Mouse (Mus musculus): ENCODE measurements around the gene Agbl1. TPM values are rescaled to one million over a fixed set of nuclear protein-coding genes. Genes with fewer than 3 reads are reported as not detected.

The Agbl1 gene
- polyA plus RNA-seq, 1 experiment from 2014 or later, result 0.16 TPM

DNA sequence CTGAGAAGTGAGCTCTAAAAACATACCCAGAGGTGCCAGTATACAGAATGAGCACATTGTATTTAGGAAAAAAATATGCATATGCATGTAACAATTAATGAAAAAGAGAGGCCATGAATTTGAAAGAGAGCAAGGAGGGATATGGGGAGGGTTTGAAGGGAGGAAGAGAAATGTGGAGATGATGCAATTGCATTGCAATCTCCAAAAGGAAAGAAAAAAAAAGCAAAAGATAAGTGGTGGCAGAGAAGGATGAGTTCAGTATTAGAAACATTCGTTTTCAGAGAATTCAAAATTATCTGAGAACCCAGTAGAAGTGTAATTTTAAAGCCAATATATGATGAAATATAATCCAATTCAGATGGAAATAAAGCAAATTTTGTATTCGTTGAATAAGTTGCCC, 236.7 kb downstream of the Agbl1 start:
- Histone ChIP-seq H3K36me3 (ENCODE audit: control insufficient read depth, insufficient read depth, low read length) (no peaks in the 10 kb centered on the region), H3K27ac (replicated peaks; ENCODE audit: low read depth, low read length) (no peak overlapping the region), H3K4me2 (ENCODE audit: low read length) (no peak overlapping the region), H3K27me3 (ENCODE audit: control insufficient read depth, insufficient read depth, low read length) (no peaks in the 10 kb centered on the region), H3K4me1 (ENCODE audit: control insufficient read depth, insufficient read depth, low read length) (no peaks in the 10 kb centered on the region), H3K9me3 (ENCODE audit: control insufficient read depth, low read length) (no peaks in the 10 kb centered on the region), H3K4me3 (replicated peaks; ENCODE audit: low read depth, low read length) (no peak overlapping the region), H3K9ac (replicated peaks; ENCODE audit: low read length) (no peak overlapping the region)
- DNase-seq, result no peak
- 86% methylated on average over 2 of the region's 2 CpGs for WGBS
- ATAC-seq (ENCODE audit: low FRiP score, low TSS enrichment), result no peak

DNA sequence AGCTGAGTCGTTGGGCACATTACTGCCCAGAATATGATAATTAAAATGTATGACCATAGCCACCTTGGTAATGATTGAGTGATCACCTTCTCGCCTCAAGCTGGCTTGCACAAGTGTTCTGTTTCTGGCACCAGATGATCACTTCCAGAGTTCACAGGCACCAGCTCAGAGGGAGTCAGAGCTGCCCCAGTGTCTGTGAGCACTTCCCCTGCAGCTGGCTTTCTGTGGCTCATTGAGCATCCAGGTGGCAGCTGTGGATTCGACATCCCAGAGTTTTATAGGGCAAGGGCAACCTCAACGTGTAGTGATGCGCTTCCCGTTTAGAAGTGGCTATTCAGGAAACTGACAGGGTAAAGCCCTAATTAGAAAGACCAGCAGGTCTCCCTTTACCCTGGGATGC, 244.5 kb downstream of the Agbl1 start:
- no peaks in the 10 kb centered on the region for H3K27me3 ChIP-seq (ENCODE audit: control insufficient read depth, insufficient read depth, low read length)
- H3K4me3 ChIP-seq (replicated peaks; ENCODE audit: low read depth, low read length), result no peak overlapping the region
- no peaks in the 10 kb centered on the region for H3K9me3 ChIP-seq (ENCODE audit: control insufficient read depth, low read length)
- H3K4me2 ChIP-seq (ENCODE audit: low read length), result no peak overlapping the region
- WGBS, result 18% methylated on average over 6 of the region's 6 CpGs
- ATAC-seq (ENCODE audit: low FRiP score, low TSS enrichment) (no peak), DNase-seq (peak; percentile 27)
- no peak overlapping the region for H3K9ac ChIP-seq (replicated peaks; ENCODE audit: low read length)
- no peaks in the 10 kb centered on the region for H3K4me1 ChIP-seq (ENCODE audit: control insufficient read depth, insufficient read depth, low read length)
- H3K27ac ChIP-seq (replicated peaks; ENCODE audit: low read depth, low read length), result no peak overlapping the region
- no peaks in the 10 kb centered on the region for H3K36me3 ChIP-seq (ENCODE audit: control insufficient read depth, insufficient read depth, low read length)

DNA sequence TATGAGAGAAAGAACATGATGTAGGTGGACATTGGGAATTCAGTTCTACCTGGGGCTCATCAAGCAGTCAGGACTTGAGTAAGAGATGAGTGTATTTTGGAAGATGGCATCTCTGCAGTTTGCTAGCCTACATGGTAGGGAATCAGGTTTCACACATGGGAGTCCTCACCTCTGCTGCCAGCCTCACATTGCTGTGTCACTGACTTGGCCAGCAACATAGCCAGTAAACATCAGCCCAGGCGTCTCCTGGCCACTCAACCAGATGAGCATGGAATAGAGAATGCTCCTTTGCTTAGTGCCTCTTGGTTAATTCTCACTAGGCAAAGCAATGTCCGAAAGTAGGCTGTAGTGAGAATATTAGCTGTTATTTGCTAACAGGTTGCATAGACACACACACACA, 255.9 kb downstream of the Agbl1 start:
- H3K36me3 ChIP-seq (ENCODE audit: control insufficient read depth, insufficient read depth, low read length), result no peaks in the 10 kb centered on the region
- no peaks in the 10 kb centered on the region for H3K4me1 ChIP-seq (ENCODE audit: control insufficient read depth, insufficient read depth, low read length)
- no peak overlapping the region for H3K9ac ChIP-seq (replicated peaks; ENCODE audit: low read length)
- no peaks in the 10 kb centered on the region for H3K27me3 ChIP-seq (ENCODE audit: control insufficient read depth, insufficient read depth, low read length)
- no peaks in the 10 kb centered on the region for H3K9me3 ChIP-seq (ENCODE audit: control insufficient read depth, low read length)
- no peak overlapping the region for H3K4me3 ChIP-seq (replicated peaks; ENCODE audit: low read depth, low read length)
- H3K4me2 ChIP-seq (ENCODE audit: low read length), result no peak overlapping the region
- 92% methylated on average over 2 of the region's 2 CpGs for WGBS
- DNase-seq (no peak), ATAC-seq (ENCODE audit: low FRiP score, low TSS enrichment) (no peak)
- H3K27ac ChIP-seq (replicated peaks; ENCODE audit: low read depth, low read length), result no peak overlapping the region

DNA sequence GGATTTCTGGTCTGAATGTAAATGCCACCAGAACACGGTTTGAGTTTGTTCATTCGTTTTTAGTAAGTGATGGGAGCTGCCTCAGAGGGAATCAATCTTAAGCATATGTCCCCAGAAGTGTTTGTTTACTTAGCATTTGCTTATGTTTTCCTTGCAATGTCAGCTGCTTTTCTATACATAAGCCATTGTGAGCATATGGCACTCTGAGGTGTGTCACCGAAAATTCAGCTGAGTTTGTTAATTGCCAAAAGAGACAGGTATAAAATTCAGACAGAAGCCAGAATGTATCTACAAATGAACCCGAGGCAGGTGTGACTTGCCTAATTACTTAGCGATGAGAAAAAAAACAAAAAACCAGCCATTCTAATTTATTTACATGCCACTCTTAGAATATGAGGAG, 257.8 kb downstream of the Agbl1 start:
- ATAC-seq (ENCODE audit: low FRiP score, low TSS enrichment) (no peak), DNase-seq (no peak)
- Histone ChIP-seq H3K4me1 (ENCODE audit: control insufficient read depth, insufficient read depth, low read length) (no peaks in the 10 kb centered on the region), H3K9me3 (ENCODE audit: control insufficient read depth, low read length) (no peaks in the 10 kb centered on the region), H3K9ac (replicated peaks; ENCODE audit: low read length) (no peak overlapping the region), H3K27ac (replicated peaks; ENCODE audit: low read depth, low read length) (no peak overlapping the region), H3K4me2 (ENCODE audit: low read length) (no peak overlapping the region), H3K27me3 (ENCODE audit: control insufficient read depth, insufficient read depth, low read length) (no peaks in the 10 kb centered on the region), H3K36me3 (ENCODE audit: control insufficient read depth, insufficient read depth, low read length) (no peaks in the 10 kb centered on the region), H3K4me3 (replicated peaks; ENCODE audit: low read depth, low read length) (no peak overlapping the region)
- WGBS, result 91% methylated on average over 5 of the region's 5 CpGs

DNA sequence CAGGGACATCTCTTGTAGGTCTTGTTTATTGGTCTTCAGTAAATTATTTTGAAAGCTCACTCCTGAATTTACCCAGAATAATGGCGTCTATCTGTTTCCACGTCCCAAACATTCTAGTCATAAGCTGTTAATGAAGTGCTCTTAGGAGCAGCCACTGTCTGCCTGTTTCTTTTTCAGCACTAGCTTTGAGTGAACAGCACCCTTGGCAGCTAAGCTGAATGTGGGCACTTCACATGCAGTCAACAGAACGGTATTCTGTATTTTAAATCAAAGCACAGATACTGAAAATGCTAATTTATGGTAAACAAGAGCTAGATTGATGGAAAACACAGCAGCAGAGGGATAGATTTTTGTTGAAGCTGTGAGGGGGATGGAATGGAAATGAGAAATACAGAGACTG, 294.6 kb downstream of the Agbl1 start:
- no peaks in the 10 kb centered on the region for H3K9me3 ChIP-seq (ENCODE audit: control insufficient read depth, low read length)
- no peaks in the 10 kb centered on the region for H3K27me3 ChIP-seq (ENCODE audit: control insufficient read depth, insufficient read depth, low read length)
- ATAC-seq (ENCODE audit: low FRiP score, low TSS enrichment) (no peak), DNase-seq (peak; percentile 19)
- H3K4me3 ChIP-seq (replicated peaks; ENCODE audit: low read depth, low read length), result no peak overlapping the region
- no peak overlapping the region for H3K27ac ChIP-seq (replicated peaks; ENCODE audit: low read depth, low read length)
- H3K4me1 ChIP-seq (ENCODE audit: control insufficient read depth, insufficient read depth, low read length), result no peaks in the 10 kb centered on the region
- H3K4me2 ChIP-seq (ENCODE audit: low read length), result no peak overlapping the region
- 50% methylated on average over 3 of the region's 3 CpGs for WGBS
- no peak overlapping the region for H3K9ac ChIP-seq (replicated peaks; ENCODE audit: low read length)
- H3K36me3 ChIP-seq (ENCODE audit: control insufficient read depth, insufficient read depth, low read length), result no peaks in the 10 kb centered on the region

DNA sequence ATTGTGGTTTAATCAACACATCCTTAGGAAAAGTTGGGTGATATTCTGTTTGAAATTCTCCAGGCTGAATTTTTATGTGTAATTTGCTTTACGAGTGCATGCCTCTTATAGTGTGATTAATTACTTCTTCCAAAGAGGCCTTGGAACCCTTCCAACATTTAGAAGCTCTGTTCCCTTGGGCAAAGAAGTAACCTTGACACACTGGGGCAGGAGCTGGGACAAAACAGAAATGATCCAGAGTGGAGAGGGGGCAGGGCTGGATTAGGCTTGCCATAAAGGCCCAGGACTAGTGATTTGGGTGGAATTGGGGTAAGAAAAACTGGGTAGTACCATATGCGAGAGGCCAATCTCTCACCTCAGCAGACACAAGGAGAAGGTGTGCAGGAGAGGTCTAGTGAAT, 316.8 kb downstream of the Agbl1 start:
- no peak for ATAC-seq (ENCODE audit: low FRiP score, low TSS enrichment)
- DNase-seq, result peak; percentile 6

DNA sequence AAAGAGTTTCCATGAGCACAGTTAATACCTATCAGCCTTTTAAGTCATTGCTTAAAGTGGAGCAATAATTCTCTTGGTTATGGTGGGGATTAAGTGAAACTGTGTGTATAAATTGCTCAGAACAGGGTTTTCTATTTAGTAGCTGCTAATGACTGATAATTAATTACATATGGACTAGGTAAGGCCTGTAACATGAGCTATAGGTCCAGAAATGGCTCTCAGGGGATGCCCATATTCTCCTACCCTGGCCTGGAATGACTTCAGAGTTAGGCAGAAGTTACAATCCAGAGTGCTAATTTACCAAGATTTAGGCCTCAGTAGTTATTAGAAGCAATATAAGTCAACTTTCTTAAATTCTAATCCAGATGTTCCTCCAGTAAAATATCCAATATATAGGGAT, 317.6 kb downstream of the Agbl1 start:
- Histone ChIP-seq H3K4me3 (replicated peaks; ENCODE audit: low read depth, low read length) (no peak overlapping the region), H3K4me2 (ENCODE audit: low read length) (no peak overlapping the region), H3K4me1 (ENCODE audit: control insufficient read depth, insufficient read depth, low read length) (no peaks in the 10 kb centered on the region), H3K27ac (replicated peaks; ENCODE audit: low read depth, low read length) (no peak overlapping the region), H3K36me3 (ENCODE audit: control insufficient read depth, insufficient read depth, low read length) (no peaks in the 10 kb centered on the region), H3K27me3 (ENCODE audit: control insufficient read depth, insufficient read depth, low read length) (no peaks in the 10 kb centered on the region), H3K9me3 (ENCODE audit: control insufficient read depth, low read length) (no peaks in the 10 kb centered on the region), H3K9ac (replicated peaks; ENCODE audit: low read length) (no peak overlapping the region)
- DNase-seq (no peak), ATAC-seq (ENCODE audit: low FRiP score, low TSS enrichment) (no peak)

More for the DNA sequence above, 316.8 kb downstream of the Agbl1 start:
- Histone ChIP-seq H3K27ac (replicated peaks; ENCODE audit: low read depth, low read length) (no peak overlapping the region), H3K9ac (replicated peaks; ENCODE audit: low read length) (no peak overlapping the region), H3K9me3 (ENCODE audit: control insufficient read depth, low read length) (no peaks in the 10 kb centered on the region), H3K27me3 (ENCODE audit: control insufficient read depth, insufficient read depth, low read length) (no peaks in the 10 kb centered on the region), H3K4me3 (replicated peaks; ENCODE audit: low read depth, low read length) (no peak overlapping the region), H3K4me1 (ENCODE audit: control insufficient read depth, insufficient read depth, low read length) (no peaks in the 10 kb centered on the region), H3K4me2 (ENCODE audit: low read length) (no peak overlapping the region), H3K36me3 (ENCODE audit: control insufficient read depth, insufficient read depth, low read length) (no peaks in the 10 kb centered on the region)
- 74% methylated on average over 2 of the region's 2 CpGs for WGBS

DNA sequence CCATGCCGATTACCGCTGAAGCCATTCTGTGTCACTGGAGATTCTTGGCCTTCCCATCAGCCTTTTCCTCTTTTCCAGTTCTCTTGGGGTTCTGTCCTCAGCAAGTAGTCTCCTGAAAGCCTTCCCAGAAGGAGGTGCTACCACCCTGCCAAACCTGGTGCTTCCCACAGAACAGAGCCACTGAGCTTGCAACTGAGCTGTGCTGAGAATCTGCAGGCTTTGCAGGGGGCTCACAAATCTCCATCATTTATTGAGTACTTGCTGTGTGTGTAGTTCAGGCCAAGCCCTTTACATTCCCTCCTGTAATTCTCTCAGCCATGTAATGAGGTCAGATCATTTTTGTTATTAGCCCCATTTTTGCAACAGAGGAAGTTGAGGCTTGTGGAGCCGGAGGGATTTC, 322.2 kb downstream of the Agbl1 start:
- no peak overlapping the region for H3K9ac ChIP-seq (replicated peaks; ENCODE audit: low read length)
- no peak overlapping the region for H3K4me2 ChIP-seq (ENCODE audit: low read length)
- ATAC-seq (ENCODE audit: low FRiP score, low TSS enrichment) (no peak), DNase-seq (no peak)
- H3K4me1 ChIP-seq (ENCODE audit: control insufficient read depth, insufficient read depth, low read length), result no peaks in the 10 kb centered on the region
- H3K27ac ChIP-seq (replicated peaks; ENCODE audit: low read depth, low read length), result no peak overlapping the region
- H3K27me3 ChIP-seq (ENCODE audit: control insufficient read depth, insufficient read depth, low read length), result no peaks in the 10 kb centered on the region
- 92% methylated on average over 3 of the region's 3 CpGs for WGBS
- no peak overlapping the region for H3K4me3 ChIP-seq (replicated peaks; ENCODE audit: low read depth, low read length)
- no peaks in the 10 kb centered on the region for H3K9me3 ChIP-seq (ENCODE audit: control insufficient read depth, low read length)
- H3K36me3 ChIP-seq (ENCODE audit: control insufficient read depth, insufficient read depth, low read length), result no peaks in the 10 kb centered on the region

DNA sequence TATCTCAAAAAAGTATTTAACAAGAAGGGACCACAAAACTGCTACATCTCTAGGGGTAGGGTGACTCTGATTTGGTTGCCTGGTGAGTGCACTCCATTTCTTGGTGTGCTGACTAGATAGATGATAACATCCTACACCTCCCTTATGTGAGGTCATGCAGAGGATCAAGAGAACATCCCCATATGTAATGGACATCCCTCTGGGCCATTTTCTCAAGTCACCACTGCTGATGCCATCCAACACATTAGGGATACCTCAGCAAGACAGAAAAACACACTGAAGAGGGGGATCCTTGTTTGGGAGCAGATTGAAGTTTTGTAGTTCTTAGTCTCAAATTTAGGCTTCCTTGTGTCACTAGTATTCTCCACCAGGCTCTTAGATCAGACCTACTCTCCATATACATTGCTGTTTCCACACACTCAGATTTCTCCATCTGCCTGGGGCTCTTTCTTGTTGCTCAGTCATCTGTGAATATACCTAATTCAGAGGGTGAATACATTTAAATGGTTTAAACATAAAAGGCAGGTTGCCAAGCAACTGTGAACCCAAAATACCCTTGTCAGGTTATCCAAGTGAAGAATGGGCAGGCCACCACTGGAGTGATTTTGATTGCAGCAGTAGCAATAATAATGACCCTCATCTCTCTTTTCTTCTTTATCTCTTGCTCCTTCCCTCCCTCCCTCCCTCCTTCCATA, 331.0 kb downstream of the Agbl1 start:
- ATAC-seq (ENCODE audit: low FRiP score, low TSS enrichment), result peak; percentile 27; the same call in 1 of the 2 replicates
- Histone ChIP-seq H3K9ac (replicated peaks; ENCODE audit: low read length) (no peak overlapping the region), H3K4me2 (ENCODE audit: low read length) (no peak overlapping the region), H3K4me3 (replicated peaks; ENCODE audit: low read depth, low read length) (no peak overlapping the region), H3K9me3 (ENCODE audit: control insufficient read depth, low read length) (no peaks in the 10 kb centered on the region), H3K36me3 (ENCODE audit: control insufficient read depth, insufficient read depth, low read length) (no peaks in the 10 kb centered on the region), H3K27me3 (ENCODE audit: control insufficient read depth, insufficient read depth, low read length) (no peaks in the 10 kb centered on the region), H3K4me1 (ENCODE audit: control insufficient read depth, insufficient read depth, low read length) (no peaks in the 10 kb centered on the region), H3K27ac (replicated peaks; ENCODE audit: low read depth, low read length) (no peak overlapping the region)
- DNase-seq, result peak; percentile 70

Data from midbrain, embryonic 14.5 days (tissue).